Mouse (Mus musculus) brain, embryonic 14.5 days (tissue): ENCODE results near the gene Ccr4.

ENCODE experiments used
- CTCF ChIP-seq: fragments of 200-500 bp; IDR thresholded peaks from 2 replicates; pipeline ENCODE4 v1.5.1; 2012; ENCODE audit warnings: inconsistent platforms, mild to moderate bottlenecking, moderate library complexity, borderline replicate concordance; ENCODE audit not compliant: insufficient read depth, insufficient read length; ENCODE audit errors: extremely low read depth
- POLR2A ChIP-seq: fragments of 200-500 bp; IDR thresholded peaks from 2 replicates; pipeline ENCODE4 v1.6.1; 2012; ENCODE audit warnings: mild to moderate bottlenecking, inconsistent platforms, borderline replicate concordance; ENCODE audit not compliant: poor library complexity, insufficient read depth, insufficient read length, severe bottlenecking; ENCODE audit errors: extremely low read depth

GRCm38 (mm10) chr9:114443351-114443750 is 61.4 kb downstream of the Ccr4 start:
- TF ChIP-seq POLR2A (no peak), CTCF (no peak)
